Mouse (Mus musculus) monocyte, adult 5-6 weeks (primary cell): Measurements from ENCODE around the gene Atp4b. TPM values are rescaled to one million over a fixed set of nuclear protein-coding genes. Genes with fewer than 3 reads are reported as not detected.

Source experiments
- ATAC-seq: fragments of 153-309, 156-312 bp; replicated peaks from 2 replicates; pipeline ENCODE4 v1.8.0; 2017; ENCODE audit warnings: mild to moderate bottlenecking; ENCODE audit not compliant: low TSS enrichment, insufficient number of reproducible peaks, severe bottlenecking, poor library complexity, low FRiP score
- total RNA-seq: library from RNA; stranded (forward); fragments of 200-1000, 200-491, 200-594 nt; gene quantifications from 3 replicates; pipeline ENCODE4 v1.2.3, GENCODE M21; 2017

Atp4b gene
- total RNA-seq, 1 experiment from 2014 or later = not detected

GRCm38 (mm10) chr8:13388744-13389143, 7.9 kb downstream of the Atp4b start:
- ATAC-seq = no peak

GRCm38 (mm10) chr8:13387728-13388127, 8.9 kb downstream of the Atp4b start:
- no peak for ATAC-seq

GRCm38 (mm10) chr8:13386366-13386765, 10.3 kb downstream of the Atp4b start:
- no peak for ATAC-seq

GRCm38 (mm10) chr8:13382999-13383398, 13.6 kb downstream of the Atp4b start:
- no peak for ATAC-seq

- no peak for ATAC-seq
These were observed 14.1 kb downstream of the Atp4b start for GRCm38 (mm10) chr8:13382536-13382935.

- no peak for ATAC-seq
These were observed 15.0 kb downstream of the Atp4b start for GRCm38 (mm10) chr8:13381630-13382029.

GRCm38 (mm10) chr8:13373151-13373662, 23.4 kb downstream of the Atp4b start:
- ATAC-seq = no peak

- no peak for ATAC-seq
These were observed 34.8 kb downstream of the Atp4b start for GRCm38 (mm10) chr8:13361865-13362264.

GRCm38 (mm10) chr8:13360213-13360612, 36.4 kb downstream of the Atp4b start:
- ATAC-seq = no peak

- no peak for ATAC-seq
These were observed 39.9 kb downstream of the Atp4b start for GRCm38 (mm10) chr8:13356681-13357080.

GRCm38 (mm10) chr8:13356221-13356620, 40.4 kb downstream of the Atp4b start:
- ATAC-seq = no peak

GRCm38 (mm10) chr8:13353883-13354282, 42.7 kb downstream of the Atp4b start:
- no peak for ATAC-seq

- no peak for ATAC-seq
These were observed 43.3 kb downstream of the Atp4b start for GRCm38 (mm10) chr8:13353155-13353833.

- no peak for ATAC-seq
These were observed 44.0 kb downstream of the Atp4b start for GRCm38 (mm10) chr8:13352601-13353000.

- ATAC-seq = no peak
These were observed 45.0 kb downstream of the Atp4b start for GRCm38 (mm10) chr8:13351593-13351992.

GRCm38 (mm10) chr8:13350052-13350451, 46.6 kb downstream of the Atp4b start:
- no peak for ATAC-seq

GRCm38 (mm10) chr8:13343134-13343533, 53.5 kb downstream of the Atp4b start:
- no peak for ATAC-seq

GRCm38 (mm10) chr8:13342340-13342739, 54.3 kb downstream of the Atp4b start:
- no peak for ATAC-seq

GRCm38 (mm10) chr8:13340650-13341049, 56.0 kb downstream of the Atp4b start:
- no peak for ATAC-seq

- ATAC-seq = no peak
These were observed 57.0 kb downstream of the Atp4b start for GRCm38 (mm10) chr8:13339646-13339990.
